Mouse (Mus musculus): ENCODE measurements around the gene Macf1. TPM values are rescaled to one million over a fixed set of nuclear protein-coding genes. Genes with fewer than 3 reads are reported as not detected.

Gene Macf1
- total and polyA plus RNA-seq, 3 experiments, result 39.3 to 169 (median 129) TPM

- Histone ChIP-seq H3K27me3 (ENCODE audit: insufficient read depth, low read length) (no peaks in the 10 kb centered on the region), H3K9me3 (replicated peaks) (no peaks in the 10 kb centered on the region), H3K4me1 (ENCODE audit: insufficient read depth, low read depth, low read length) (no peaks in the 10 kb centered on the region), H3K4me3 (ENCODE audit: low read depth, low read length) (no peak overlapping the region), H3K36me3 (replicated peaks) (peaks cover 92% of the 10 kb centered on the region)
- ATAC-seq (ENCODE audit: extremely low read depth, insufficient number of reproducible peaks, low FRiP score, poor library complexity, severe bottlenecking) (no peak), DNase-seq (ENCODE audit: low spot score) (no peak)
- TF ChIP-seq GATA2 (IDR thresholded peaks at IDR 0.05; ENCODE audit: borderline replicate concordance, low read depth, low read length), result no peak
- TF ChIP-seq CTCF (IDR thresholded peaks at IDR 0.05; ENCODE audit: low read depth, low read length), result no peak
Observed at GRCm38 (mm10) chr4:123374316-123375008, 309.7 kb downstream of the Macf1 start.

- Histone ChIP-seq H3K27me3 (ENCODE audit: insufficient read depth, low read length) (no peaks in the 10 kb centered on the region), H3K9me3 (replicated peaks) (no peaks in the 10 kb centered on the region), H3K4me3 (ENCODE audit: low read depth, low read length) (no peak overlapping the region), H3K36me3 (replicated peaks) (peaks cover 86% of the 10 kb centered on the region), H3K4me1 (ENCODE audit: insufficient read depth, low read depth, low read length) (no peaks in the 10 kb centered on the region)
- DNase-seq (ENCODE audit: low spot score) (no peak), ATAC-seq (ENCODE audit: extremely low read depth, insufficient number of reproducible peaks, low FRiP score, poor library complexity, severe bottlenecking) (no peak)
- TF ChIP-seq POLR2AphosphoS5 (IDR thresholded peaks at IDR 0.05; ENCODE audit: insufficient replicate concordance, low read depth, low read length) (no peak), GATA1 (IDR thresholded peaks at IDR 0.05; ENCODE audit: borderline replicate concordance, low read length) (no peak), TAL1 (conservative IDR thresholded peaks at IDR 0.05; ENCODE audit: low read depth, low read length) (no peak), GATA2 (IDR thresholded peaks at IDR 0.05; ENCODE audit: borderline replicate concordance, low read depth, low read length) (no peak), CTCF (IDR thresholded peaks at IDR 0.05; ENCODE audit: low read depth, low read length) (no peak)
Observed at GRCm38 (mm10) chr4:123363555-123363954, 320.6 kb downstream of the Macf1 start.

- no peak overlapping the region for H3K4me3 ChIP-seq (ENCODE audit: low read depth, low read length)
- H3K36me3 ChIP-seq (replicated peaks), result peaks cover 79% of the 10 kb centered on the region
- no peaks in the 10 kb centered on the region for H3K4me1 ChIP-seq (ENCODE audit: insufficient read depth, low read depth, low read length)
- TF ChIP-seq CTCF (IDR thresholded peaks at IDR 0.05; ENCODE audit: low read depth, low read length) (no peak), TAL1 (conservative IDR thresholded peaks at IDR 0.05; ENCODE audit: low read depth, low read length) (no peak), GATA2 (IDR thresholded peaks at IDR 0.05; ENCODE audit: borderline replicate concordance, low read depth, low read length) (no peak), GATA1 (IDR thresholded peaks at IDR 0.05; ENCODE audit: borderline replicate concordance, low read length) (no peak), POLR2AphosphoS5 (IDR thresholded peaks at IDR 0.05; ENCODE audit: insufficient replicate concordance, low read depth, low read length) (no peak)
- no peak for DNase-seq (ENCODE audit: low spot score)
- no peaks in the 10 kb centered on the region for H3K27me3 ChIP-seq (ENCODE audit: insufficient read depth, low read length)
- no peak for ATAC-seq (ENCODE audit: extremely low read depth, insufficient number of reproducible peaks, low FRiP score, poor library complexity, severe bottlenecking)
- H3K9me3 ChIP-seq (replicated peaks), result no peaks in the 10 kb centered on the region
Observed at GRCm38 (mm10) chr4:123360771-123361170, 323.4 kb downstream of the Macf1 start.

GRCm38 (mm10) chr4:123358613-123359012 lies 325.5 kb downstream of the Macf1 start:
- TF ChIP-seq CTCF (IDR thresholded peaks at IDR 0.05; ENCODE audit: low read depth, low read length) (no peak), GATA2 (IDR thresholded peaks at IDR 0.05; ENCODE audit: borderline replicate concordance, low read depth, low read length) (no peak), GATA1 (IDR thresholded peaks at IDR 0.05; ENCODE audit: borderline replicate concordance, low read length) (no peak), TAL1 (conservative IDR thresholded peaks at IDR 0.05; ENCODE audit: low read depth, low read length) (no peak), POLR2AphosphoS5 (IDR thresholded peaks at IDR 0.05; ENCODE audit: insufficient replicate concordance, low read depth, low read length) (no peak)
- Histone ChIP-seq H3K4me1 (ENCODE audit: insufficient read depth, low read depth, low read length) (no peaks in the 10 kb centered on the region), H3K4me3 (ENCODE audit: low read depth, low read length) (no peak overlapping the region), H3K9me3 (replicated peaks) (no peaks in the 10 kb centered on the region), H3K27me3 (ENCODE audit: insufficient read depth, low read length) (no peaks in the 10 kb centered on the region), H3K36me3 (replicated peaks) (peaks cover 81% of the 10 kb centered on the region)
- DNase-seq (ENCODE audit: low spot score), result no peak
- ATAC-seq (ENCODE audit: extremely low read depth, insufficient number of reproducible peaks, low FRiP score, poor library complexity, severe bottlenecking), result no peak

GRCm38 (mm10) chr4:123355941-123356340 lies 328.2 kb downstream of the Macf1 start:
- Histone ChIP-seq H3K4me1 (ENCODE audit: insufficient read depth, low read depth, low read length) (no peaks in the 10 kb centered on the region), H3K9me3 (replicated peaks) (no peaks in the 10 kb centered on the region), H3K27me3 (ENCODE audit: insufficient read depth, low read length) (no peaks in the 10 kb centered on the region), H3K4me3 (ENCODE audit: low read depth, low read length) (no peak overlapping the region), H3K36me3 (replicated peaks) (peaks cover 80% of the 10 kb centered on the region)
- no peak for ATAC-seq (ENCODE audit: extremely low read depth, insufficient number of reproducible peaks, low FRiP score, poor library complexity, severe bottlenecking)
- no peak for DNase-seq (ENCODE audit: low spot score)
- TF ChIP-seq GATA1 (IDR thresholded peaks at IDR 0.05; ENCODE audit: borderline replicate concordance, low read length) (no peak), TAL1 (conservative IDR thresholded peaks at IDR 0.05; ENCODE audit: low read depth, low read length) (no peak), CTCF (IDR thresholded peaks at IDR 0.05; ENCODE audit: low read depth, low read length) (no peak), GATA2 (IDR thresholded peaks at IDR 0.05; ENCODE audit: borderline replicate concordance, low read depth, low read length) (no peak), POLR2AphosphoS5 (IDR thresholded peaks at IDR 0.05; ENCODE audit: insufficient replicate concordance, low read depth, low read length) (no peak)

GRCm38 (mm10) chr4:123353271-123353877 lies 330.8 kb downstream of the Macf1 start:
- peaks cover 84% of the 10 kb centered on the region for H3K36me3 ChIP-seq (replicated peaks)
- H3K9me3 ChIP-seq (replicated peaks), result no peaks in the 10 kb centered on the region
- DNase-seq (ENCODE audit: low spot score) (no peak), ATAC-seq (ENCODE audit: extremely low read depth, insufficient number of reproducible peaks, low FRiP score, poor library complexity, severe bottlenecking) (no peak)
- no peak overlapping the region for H3K4me3 ChIP-seq (ENCODE audit: low read depth, low read length)
- H3K4me1 ChIP-seq (ENCODE audit: insufficient read depth, low read depth, low read length), result no peaks in the 10 kb centered on the region
- TF ChIP-seq GATA2 (IDR thresholded peaks at IDR 0.05; ENCODE audit: borderline replicate concordance, low read depth, low read length), result no peak
- no peak for TF ChIP-seq POLR2AphosphoS5 (IDR thresholded peaks at IDR 0.05; ENCODE audit: insufficient replicate concordance, low read depth, low read length)
- no peaks in the 10 kb centered on the region for H3K27me3 ChIP-seq (ENCODE audit: insufficient read depth, low read length)
